Mouse (Mus musculus): ENCODE data around the gene Usp36. TPM values are rescaled to one million over a fixed set of nuclear protein-coding genes. Genes with fewer than 3 reads are reported as not detected.

Usp36 gene
- polyA plus RNA-seq, 1 experiment = 11.5 TPM

GRCm38 (mm10) chr11:118222917-118223316 is 67.1 kb downstream of the Usp36 start:
- 83% methylated on average over 5 of the region's 5 CpGs for WGBS
- Histone ChIP-seq H3K36me3 (ENCODE audit: control insufficient read depth, insufficient read depth, low read length) (no peaks in the 10 kb centered on the region), H3K4me3 (ENCODE audit: low read depth, low read length) (no peak overlapping the region), H3K27me3 (ENCODE audit: control insufficient read depth, insufficient read depth, low read length) (no peaks in the 10 kb centered on the region), H3K27ac (ENCODE audit: insufficient read depth, low read depth, low read length) (no peak overlapping the region; the same call in 1 of the 2 replicates), H3K4me1 (ENCODE audit: control insufficient read depth, insufficient read depth, insufficient read length, low read length) (no peaks in the 10 kb centered on the region; the same call in 1 of the 2 replicates)
- TF ChIP-seq POLR2A (IDR thresholded peaks at IDR 0.05; ENCODE audit: low read depth, low read length) = no peak
- TF ChIP-seq CTCF (IDR thresholded peaks at IDR 0.05; ENCODE audit: extremely low read depth, insufficient read length, insufficient replicate concordance, low read depth, low read length) = no peak

GRCm38 (mm10) chr11:118222351-118222885 is 67.6 kb downstream of the Usp36 start:
- no peak for TF ChIP-seq CTCF (IDR thresholded peaks at IDR 0.05; ENCODE audit: extremely low read depth, insufficient read length, insufficient replicate concordance, low read depth, low read length)
- no peak for TF ChIP-seq POLR2A (IDR thresholded peaks at IDR 0.05; ENCODE audit: low read depth, low read length)
- H3K4me3 ChIP-seq (ENCODE audit: low read depth, low read length) = no peak overlapping the region
- no peak overlapping the region; the same call in 1 of the 2 replicates for H3K27ac ChIP-seq (ENCODE audit: insufficient read depth, low read depth, low read length)
- no peaks in the 10 kb centered on the region for H3K27me3 ChIP-seq (ENCODE audit: control insufficient read depth, insufficient read depth, low read length)
- H3K36me3 ChIP-seq (ENCODE audit: control insufficient read depth, insufficient read depth, low read length) = no peaks in the 10 kb centered on the region
- 66% methylated on average over 6 of the region's 6 CpGs for WGBS
- no peaks in the 10 kb centered on the region; the same call in 1 of the 2 replicates for H3K4me1 ChIP-seq (ENCODE audit: control insufficient read depth, insufficient read depth, insufficient read length, low read length)

GRCm38 (mm10) chr11:118220561-118221262 is 69.3 kb downstream of the Usp36 start:
- Histone ChIP-seq H3K27ac (ENCODE audit: insufficient read depth, low read depth, low read length) (no peak overlapping the region), H3K36me3 (ENCODE audit: control insufficient read depth, insufficient read depth, low read length) (no peaks in the 10 kb centered on the region), H3K4me3 (ENCODE audit: low read depth, low read length) (no peak overlapping the region), H3K4me1 (ENCODE audit: control insufficient read depth, insufficient read depth, insufficient read length, low read length) (peaks cover 8% of the 10 kb centered on the region; the same call in 1 of the 2 replicates), H3K27me3 (ENCODE audit: control insufficient read depth, insufficient read depth, low read length) (no peaks in the 10 kb centered on the region)
- no peak for TF ChIP-seq POLR2A (IDR thresholded peaks at IDR 0.05; ENCODE audit: low read depth, low read length)
- no peak for TF ChIP-seq CTCF (IDR thresholded peaks at IDR 0.05; ENCODE audit: extremely low read depth, insufficient read length, insufficient replicate concordance, low read depth, low read length)
- WGBS = 26% methylated on average over 7 of the region's 7 CpGs

- 97% methylated on average over 4 of the region's 4 CpGs for WGBS
- Histone ChIP-seq H3K27ac (ENCODE audit: insufficient read depth, low read depth, low read length) (no peak overlapping the region), H3K36me3 (ENCODE audit: control insufficient read depth, insufficient read depth, low read length) (no peaks in the 10 kb centered on the region), H3K4me1 (ENCODE audit: control insufficient read depth, insufficient read depth, insufficient read length, low read length) (peaks cover 8% of the 10 kb centered on the region; the same call in 1 of the 2 replicates), H3K27me3 (ENCODE audit: control insufficient read depth, insufficient read depth, low read length) (no peaks in the 10 kb centered on the region), H3K4me3 (ENCODE audit: low read depth, low read length) (no peak overlapping the region)
- TF ChIP-seq POLR2A (IDR thresholded peaks at IDR 0.05; ENCODE audit: low read depth, low read length) (no peak), CTCF (IDR thresholded peaks at IDR 0.05; ENCODE audit: extremely low read depth, insufficient read length, insufficient replicate concordance, low read depth, low read length) (no peak)
Measured at GRCm38 (mm10) chr11:118219066-118219465, 71.0 kb downstream of the Usp36 start.

GRCm38 (mm10) chr11:118216468-118216867 is 73.6 kb downstream of the Usp36 start:
- H3K4me1 ChIP-seq (ENCODE audit: control insufficient read depth, insufficient read depth, insufficient read length, low read length) = peaks cover 22% of the 10 kb centered on the region
- no peak for TF ChIP-seq POLR2A (IDR thresholded peaks at IDR 0.05; ENCODE audit: low read depth, low read length)
- no peak for TF ChIP-seq CTCF (IDR thresholded peaks at IDR 0.05; ENCODE audit: extremely low read depth, insufficient read length, insufficient replicate concordance, low read depth, low read length)
- H3K27me3 ChIP-seq (ENCODE audit: control insufficient read depth, insufficient read depth, low read length) = no peaks in the 10 kb centered on the region
- no peak overlapping the region for H3K4me3 ChIP-seq (ENCODE audit: low read depth, low read length)
- H3K36me3 ChIP-seq (ENCODE audit: control insufficient read depth, insufficient read depth, low read length) = no peaks in the 10 kb centered on the region
- H3K27ac ChIP-seq (ENCODE audit: insufficient read depth, low read depth, low read length) = peak overlapping the region; percentile 41
- WGBS = 52% methylated on average over 6 of the region's 6 CpGs

GRCm38 (mm10) chr11:118215928-118216458 is 74.1 kb downstream of the Usp36 start:
- Histone ChIP-seq H3K36me3 (ENCODE audit: control insufficient read depth, insufficient read depth, low read length) (no peaks in the 10 kb centered on the region), H3K4me3 (ENCODE audit: low read depth, low read length) (no peak overlapping the region), H3K4me1 (ENCODE audit: control insufficient read depth, insufficient read depth, insufficient read length, low read length) (peaks cover 27% of the 10 kb centered on the region), H3K27me3 (ENCODE audit: control insufficient read depth, insufficient read depth, low read length) (no peaks in the 10 kb centered on the region), H3K27ac (ENCODE audit: insufficient read depth, low read depth, low read length) (peak overlapping the region; percentile 41)
- WGBS = 45% methylated on average over 5 of the region's 5 CpGs
- TF ChIP-seq CTCF (IDR thresholded peaks at IDR 0.05; ENCODE audit: extremely low read depth, insufficient read length, insufficient replicate concordance, low read depth, low read length) (no peak), POLR2A (IDR thresholded peaks at IDR 0.05; ENCODE audit: low read depth, low read length) (no peak)

- TF ChIP-seq CTCF (IDR thresholded peaks at IDR 0.05; ENCODE audit: extremely low read depth, insufficient read length, insufficient replicate concordance, low read depth, low read length) (no peak), POLR2A (IDR thresholded peaks at IDR 0.05; ENCODE audit: low read depth, low read length) (no peak; the same call in 1 of the 2 replicates)
- 31% methylated on average over 7 of the region's 7 CpGs for WGBS
- H3K27ac ChIP-seq (ENCODE audit: insufficient read depth, low read depth, low read length) = peak overlapping the region; percentile 72
- H3K27me3 ChIP-seq (ENCODE audit: control insufficient read depth, insufficient read depth, low read length) = no peaks in the 10 kb centered on the region
- H3K36me3 ChIP-seq (ENCODE audit: control insufficient read depth, insufficient read depth, low read length) = no peaks in the 10 kb centered on the region
- peaks cover 41% of the 10 kb centered on the region for H3K4me1 ChIP-seq (ENCODE audit: control insufficient read depth, insufficient read depth, insufficient read length, low read length)
- peak overlapping the region; percentile 45 for H3K4me3 ChIP-seq (ENCODE audit: low read depth, low read length)
Measured at GRCm38 (mm10) chr11:118212636-118213112, 77.4 kb downstream of the Usp36 start.

Measured in small intestine, adult 2 months (tissue).